Comparison of ENCODE assay signal across 10 mouse cellular contexts in genomic region chr11:101238071-101238647, GRCm38 (mm10). TPM values are rescaled to one million over a fixed set of nuclear protein-coding genes. Genes with fewer than 3 reads are reported as not detected.
A peak's percentile ranks its signal among the peaks of the same experiment; 100 is the strongest.
DNase-seq lines count a peak whose midpoint lies in the region; ATAC-seq lines count a peak whose summit lies in the region.
"Had no signal": no experiment of that assay in that cellular context is flagged by ENCODE, and none has a peak within 500 bp of the region (broad histone marks: within the 10 kb centered on the region; RNA-seq: fewer than 3 reads in every experiment).

No protein-coding gene starts in this region.

- H3K4me3 ChIP-seq in lung, embryonic 15.5 days, result no peak overlapping the region
- no peak overlapping the region for H3K4me3 ChIP-seq in hindbrain, embryonic 16.5 days (ENCODE audit: low read length)
- no peak overlapping the region for H3K4me3 ChIP-seq in stomach, embryonic 14.5 days (ENCODE audit: low read depth, low read length)

- H3K27me3 ChIP-seq in lung, embryonic 15.5 days, result no peaks in the 10 kb centered on the region
- H3K27me3 ChIP-seq in hindbrain, embryonic 16.5 days (replicated peaks; ENCODE audit: control insufficient read depth, insufficient read depth, low read length), result no peaks in the 10 kb centered on the region
- H3K27me3 ChIP-seq in stomach, embryonic 14.5 days (ENCODE audit: control insufficient read depth, insufficient read depth, low read length), result no peaks in the 10 kb centered on the region

- H3K9me3 ChIP-seq in lung, embryonic 15.5 days, result no peaks in the 10 kb centered on the region
- no peaks in the 10 kb centered on the region for H3K9me3 ChIP-seq in hindbrain, embryonic 16.5 days (ENCODE audit: control insufficient read depth, low read length)
- H3K9me3 ChIP-seq in stomach, embryonic 14.5 days (ENCODE audit: control insufficient read depth, low read depth, low read length), result no peaks in the 10 kb centered on the region

- DNase-seq in frontal cortex, postnatal 36 days (ENCODE audit: low spot score in 2 of 2), result peak; percentile 45 to 47
- DNase-seq in frontal cortex, postnatal 25 days (ENCODE audit: low spot score in 2 of 2), result no peak
- DNase-seq in lung, adult 18-20 months, result no peak
- no peak for DNase-seq in cerebellum, adult 11 months
- DNase-seq: adrenal gland, adult 8-10 months had no signal

- no peak overlapping the region for H3K9ac ChIP-seq in lung, embryonic 15.5 days
- H3K9ac ChIP-seq in hindbrain, embryonic 16.5 days (ENCODE audit: low read depth, low read length), result no peak overlapping the region
- no peak overlapping the region for H3K9ac ChIP-seq in stomach, embryonic 14.5 days (replicated peaks; ENCODE audit: low read depth, low read length)
- H3K9ac ChIP-seq: liver, embryonic 14.5 days had no signal

- H3K4me2 ChIP-seq in lung, embryonic 15.5 days, result 0 out of 2 replicates have a peak overlapping the region, but pooled peaks have one; percentile 6
- no peak overlapping the region for H3K4me2 ChIP-seq in hindbrain, embryonic 16.5 days (ENCODE audit: low read length)
- no peak overlapping the region for H3K4me2 ChIP-seq in stomach, embryonic 14.5 days (replicated peaks; ENCODE audit: low read depth, low read length)

- peak; percentile 79 for ATAC-seq in lung, embryonic 15.5 days (ENCODE audit: borderline replicate concordance, extremely low read depth, low FRiP score, low TSS enrichment)
- no peak for ATAC-seq in hindbrain, embryonic 16.5 days
- peak; percentile 69; the same call in 1 of the 2 replicates for ATAC-seq in stomach, embryonic 14.5 days (ENCODE audit: insufficient number of reproducible peaks, insufficient read depth, low FRiP score, low read depth)
- ATAC-seq in CD4-positive, CD25-positive, alpha-beta regulatory T cell, adult 4 months, result no peak

- H3K36me3 ChIP-seq in lung, embryonic 15.5 days, result no peaks in the 10 kb centered on the region
- no peaks in the 10 kb centered on the region for H3K36me3 ChIP-seq in hindbrain, embryonic 16.5 days (ENCODE audit: control insufficient read depth, insufficient read depth, low read length)
- no peaks in the 10 kb centered on the region for H3K36me3 ChIP-seq in stomach, embryonic 14.5 days (ENCODE audit: control insufficient read depth, insufficient read depth, low read length)

- peak overlapping the region; percentile 78 for H3K27ac ChIP-seq in lung, embryonic 15.5 days
- H3K27ac ChIP-seq in hindbrain, embryonic 16.5 days (ENCODE audit: low read depth, low read length), result peak overlapping the region; percentile 4; the same call in 1 of the 2 replicates
- peak overlapping the region; percentile 80 for H3K27ac ChIP-seq in stomach, embryonic 14.5 days (ENCODE audit: low read length)
- H3K27ac ChIP-seq: liver, embryonic 14.5 days had no signal

- 35% methylated on average over 5 of the region's 5 CpGs for WGBS in lung, embryonic 15.5 days
- WGBS in hindbrain, embryonic 16.5 days, result 47% methylated on average over 5 of the region's 5 CpGs
- 37% methylated on average over 5 of the region's 5 CpGs for WGBS in stomach, embryonic 14.5 days

- H3K4me1 ChIP-seq in lung, embryonic 15.5 days, result peaks cover 12% of the 10 kb centered on the region
- no peaks in the 10 kb centered on the region for H3K4me1 ChIP-seq in hindbrain, embryonic 16.5 days (ENCODE audit: control insufficient read depth, insufficient read depth, low read depth, low read length)
- peaks cover 6% of the 10 kb centered on the region for H3K4me1 ChIP-seq in stomach, embryonic 14.5 days (ENCODE audit: control insufficient read depth, insufficient read depth, low read length)

RNA-seq across cellular contexts. Expression of gene Ramp2, which starts 7.7 kb away (rescaled TPM):
- polyA plus RNA-seq in lung, embryonic 15.5 days (2015; fragmentation: Nextera tagmentation; extraction: Ambion mirVana), result 264 and 286 TPM in 2 replicates
- 100 and 108 TPM in 2 replicates for polyA plus RNA-seq in hindbrain, embryonic 16.5 days (2015; fragmentation: Nextera tagmentation; extraction: Ambion mirVana)
- polyA plus RNA-seq in stomach, embryonic 14.5 days (2014; fragmentation: Nextera tagmentation; extraction: Ambion mirVana), result 123 and 128 TPM in 2 replicates
- polyA plus RNA-seq in CD4-positive, CD25-positive, alpha-beta regulatory T cell, adult 4 months (2017; shearing (Covaris generic)), result not detected

RNA-seq across cellular contexts. Expression of gene Ezh1, which starts 11.9 kb away (rescaled TPM):
- 16.2 and 19.2 TPM in 2 replicates for polyA plus RNA-seq in lung, embryonic 15.5 days (2015; fragmentation: Nextera tagmentation; extraction: Ambion mirVana)
- polyA plus RNA-seq in hindbrain, embryonic 16.5 days (2015; fragmentation: Nextera tagmentation; extraction: Ambion mirVana), result 30.0 and 32.4 TPM in 2 replicates
- polyA plus RNA-seq in stomach, embryonic 14.5 days (2014; fragmentation: Nextera tagmentation; extraction: Ambion mirVana), result 17.7 and 19.1 TPM in 2 replicates
- polyA plus RNA-seq in CD4-positive, CD25-positive, alpha-beta regulatory T cell, adult 4 months (2017; shearing (Covaris generic)), result 10 to 100 TPM; 57.3 to 85.6 TPM

RNA-seq across cellular contexts. Expression of gene Vps25, which starts 15.3 kb away (rescaled TPM):
- 127 and 128 TPM in 2 replicates for polyA plus RNA-seq in lung, embryonic 15.5 days (2015; fragmentation: Nextera tagmentation; extraction: Ambion mirVana)
- polyA plus RNA-seq in hindbrain, embryonic 16.5 days (2015; fragmentation: Nextera tagmentation; extraction: Ambion mirVana), result 128 and 131 TPM in 2 replicates
- 153 and 154 TPM in 2 replicates for polyA plus RNA-seq in stomach, embryonic 14.5 days (2014; fragmentation: Nextera tagmentation; extraction: Ambion mirVana)
- 100 to 1,000 TPM; 132 to 144 TPM for polyA plus RNA-seq in CD4-positive, CD25-positive, alpha-beta regulatory T cell, adult 4 months (2017; shearing (Covaris generic))

RNA-seq across cellular contexts. Expression of gene Wnk4, which starts 22.2 kb away (rescaled TPM):
- polyA plus RNA-seq in lung, embryonic 15.5 days (2015; fragmentation: Nextera tagmentation; extraction: Ambion mirVana), result 3.7 and 5.0 TPM in 2 replicates
- 7.2 and 7.3 TPM in 2 replicates for polyA plus RNA-seq in hindbrain, embryonic 16.5 days (2015; fragmentation: Nextera tagmentation; extraction: Ambion mirVana)
- 21.9 and 26.8 TPM in 2 replicates for polyA plus RNA-seq in stomach, embryonic 14.5 days (2014; fragmentation: Nextera tagmentation; extraction: Ambion mirVana)
- 1 to 10 TPM in 1 of 2 experiments, under 1 TPM in 1; 0.91 to 1.4 TPM for polyA plus RNA-seq in CD4-positive, CD25-positive, alpha-beta regulatory T cell, adult 4 months (2017; shearing (Covaris generic))

RNA-seq across cellular contexts. Expression of gene Cntd1, which starts 40.7 kb away (rescaled TPM):
- 1.3 and 1.7 TPM in 2 replicates for polyA plus RNA-seq in lung, embryonic 15.5 days (2015; fragmentation: Nextera tagmentation; extraction: Ambion mirVana)
- 0.83 and 1.0 TPM in 2 replicates for polyA plus RNA-seq in hindbrain, embryonic 16.5 days (2015; fragmentation: Nextera tagmentation; extraction: Ambion mirVana)
- polyA plus RNA-seq in stomach, embryonic 14.5 days (2014; fragmentation: Nextera tagmentation; extraction: Ambion mirVana), result 0.87 and 1.6 TPM in 2 replicates
- polyA plus RNA-seq in CD4-positive, CD25-positive, alpha-beta regulatory T cell, adult 4 months (2017; shearing (Covaris generic)), result under 1 TPM in 1 of 2 experiments, not detected in 1; 0.97 TPM

Comparison
In these comparisons a context has a peak if more than half of its experiments do, and no peak if none do; other contexts are left out.
1. DNase-seq: peak in frontal cortex, postnatal 36 days (2 of 2); none in frontal cortex, postnatal 25 days (0 of 2), lung, adult 18-20 months (0 of 2) and cerebellum, adult 11 months (single experiment).
2. ATAC-seq: peak in lung, embryonic 15.5 days (single experiment) and stomach, embryonic 14.5 days (single experiment); none in hindbrain, embryonic 16.5 days (single experiment) and CD4-positive, CD25-positive, alpha-beta regulatory T cell, adult 4 months (single experiment).
3. H3K27ac ChIP-seq: peak in every context shown above with its lines; median percentile 80 in stomach, embryonic 14.5 days; 78 in lung, embryonic 15.5 days; 4 in hindbrain, embryonic 16.5 days.
4. RNA of gene Ramp2, which starts 7.7 kb away (polyA plus RNA-seq): 264 to 286 TPM in lung, embryonic 15.5 days, 123 to 128 TPM in stomach, embryonic 14.5 days and 100 to 108 TPM in hindbrain, embryonic 16.5 days; not detected in CD4-positive, CD25-positive, alpha-beta regulatory T cell, adult 4 months; every median in the first group is over 100 times any median in the second.